Mouse (Mus musculus) hindbrain, embryonic 16.5 days (tissue): ENCODE measurements around the gene Ticrr. TPM values are rescaled to one million over a fixed set of nuclear protein-coding genes. Genes with fewer than 3 reads are reported as not detected.

ENCODE experiments used
- ATAC-seq: fragments of 200-750 bp; cut with Nextera tagmentation; 2 replicates; pipeline ENCODE4 v1.8.0; 2017; ENCODE audit warnings: moderate TSS enrichment, moderate library complexity
- H3K27ac ChIP-seq: fragments of 300-500 bp; sonication (generic); 2 replicates; pipeline ENCODE4 v1.5.1; 2014; ENCODE audit warnings: low read depth, mild to moderate bottlenecking, control low read depth, low read length, moderate library complexity
- H3K27me3 ChIP-seq: fragments of 300-500 bp; sonication (generic); replicated peaks from 2 replicates; pipeline ENCODE4 v1.6.1; 2014; ENCODE audit warnings: low read length; ENCODE audit not compliant: control insufficient read depth, insufficient read depth
- H3K36me3 ChIP-seq: fragments of 300-500 bp; sonication (generic); 2 replicates; pipeline ENCODE4 v1.6.1; 2014; ENCODE audit warnings: mild to moderate bottlenecking, low read length, moderate library complexity, mixed read lengths; ENCODE audit not compliant: control insufficient read depth, insufficient read depth
- H3K4me1 ChIP-seq: fragments of 300-500 bp; sonication (generic); 2 replicates; pipeline ENCODE4 v1.6.1; 2014; ENCODE audit warnings: low read depth, low read length; ENCODE audit not compliant: control insufficient read depth, insufficient read depth
- H3K4me2 ChIP-seq: fragments of 300-500 bp; sonication (generic); 2 replicates; pipeline ENCODE4 v1.6.1; 2014; ENCODE audit warnings: mild to moderate bottlenecking, low read length, control low read depth, moderate library complexity
- H3K4me3 ChIP-seq: fragments of 300-500 bp; sonication (generic); 2 replicates; pipeline ENCODE4 v1.5.1; 2014; ENCODE audit warnings: mild to moderate bottlenecking, low read length, control low read depth, moderate library complexity
- H3K9ac ChIP-seq: fragments of 300-500 bp; sonication (generic); 2 replicates; pipeline ENCODE4 v1.6.1; 2014; ENCODE audit warnings: low read depth, mild to moderate bottlenecking, control low read depth, low read length, moderate library complexity
- H3K9me3 ChIP-seq: fragments of 300-500 bp; sonication (generic); 2 replicates; pipeline ENCODE4 v1.6.1; 2014; ENCODE audit warnings: mild to moderate bottlenecking, low read length, moderate library complexity; ENCODE audit not compliant: control insufficient read depth
- WGBS: fragments of 180-500 bp; shearing (Covaris S2); extraction: QIAGEN DNeasy Blood & Tissue Kit; methylation state at CpG from one replicate; pipeline ENCODE4 v1.1.7; 2014; 5-methylcytosine and 5-hydroxymethylcytosine counted together
- polyA plus RNA-seq: library from polyadenylated mRNA; unstranded; fragments of >200 nt; fragmentation: Nextera tagmentation; extraction: Ambion mirVana; gene quantifications from 2 replicates; pipeline ENCODE4 v1.2.1, GENCODE M21; 2015

Ticrr gene
- polyA plus RNA-seq, 1 experiment from 2014 or later, result 1.8 TPM

DNA sequence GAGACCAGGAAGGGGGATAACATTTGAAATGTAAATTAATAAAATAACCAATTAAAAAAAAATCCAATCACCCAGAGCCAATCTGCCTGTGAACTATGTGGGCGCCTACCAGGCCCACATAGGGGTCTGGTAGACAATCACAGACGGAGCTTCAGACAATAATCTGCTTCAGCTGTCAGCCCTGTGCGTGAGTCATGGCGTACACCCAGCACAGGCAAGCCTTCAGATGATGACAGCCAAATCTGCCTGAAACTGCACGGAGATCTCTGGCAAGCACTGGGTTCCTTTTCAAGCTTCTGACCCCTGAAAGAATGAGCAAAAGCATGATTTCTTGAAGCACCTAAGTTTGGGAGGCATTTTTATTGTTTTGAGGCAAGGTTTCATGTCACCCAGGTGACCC is 33.8 kb upstream of the Ticrr start:
- Histone ChIP-seq H3K9ac (no peak overlapping the region), H3K27ac (no peak overlapping the region), H3K27me3 (no peaks in the 10 kb centered on the region), H3K4me2 (no peak overlapping the region), H3K4me1 (no peaks in the 10 kb centered on the region), H3K36me3 (no peaks in the 10 kb centered on the region), H3K9me3 (no peaks in the 10 kb centered on the region), H3K4me3 (no peak overlapping the region)
- no peak for ATAC-seq
- 70% methylated on average over 5 of the region's 5 CpGs for WGBS

DNA sequence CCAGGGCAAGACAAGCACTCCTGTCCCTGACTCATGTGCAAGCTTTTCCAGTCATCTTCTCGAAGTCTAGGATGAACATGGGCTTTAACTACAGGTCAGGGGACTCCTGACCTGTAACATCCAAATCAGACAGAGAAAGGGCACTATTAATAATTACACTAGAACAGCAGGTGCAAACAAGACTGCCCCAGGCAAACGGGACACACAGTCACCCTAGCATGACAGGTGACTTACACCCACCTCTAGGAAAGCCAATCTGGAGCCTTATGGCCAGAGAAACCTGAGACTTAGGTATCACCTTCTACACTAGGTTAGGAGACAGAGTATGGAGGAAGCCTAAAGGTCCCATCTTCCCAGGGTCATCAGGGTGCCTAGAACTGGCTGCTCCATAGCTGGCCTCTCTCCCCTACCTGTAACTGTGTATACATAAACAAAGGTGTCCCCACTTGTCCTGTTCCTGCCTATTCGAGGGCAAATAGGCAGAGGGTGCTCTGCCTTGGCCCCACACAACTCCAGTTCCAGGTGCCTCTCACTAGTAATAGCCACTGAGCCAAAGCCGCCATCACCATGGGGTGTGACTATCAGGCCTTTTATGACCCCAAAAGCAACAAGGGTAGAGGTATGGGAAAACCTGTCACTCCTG is 31.6 kb upstream of the Ticrr start:
- Histone ChIP-seq H3K9me3 (no peaks in the 10 kb centered on the region), H3K4me1 (no peaks in the 10 kb centered on the region), H3K27ac (no peak overlapping the region), H3K4me3 (no peak overlapping the region), H3K9ac (no peak overlapping the region), H3K27me3 (no peaks in the 10 kb centered on the region), H3K4me2 (no peak overlapping the region), H3K36me3 (no peaks in the 10 kb centered on the region)
- WGBS, result 71% methylated on average over 4 of the region's 4 CpGs
- no peak for ATAC-seq

DNA sequence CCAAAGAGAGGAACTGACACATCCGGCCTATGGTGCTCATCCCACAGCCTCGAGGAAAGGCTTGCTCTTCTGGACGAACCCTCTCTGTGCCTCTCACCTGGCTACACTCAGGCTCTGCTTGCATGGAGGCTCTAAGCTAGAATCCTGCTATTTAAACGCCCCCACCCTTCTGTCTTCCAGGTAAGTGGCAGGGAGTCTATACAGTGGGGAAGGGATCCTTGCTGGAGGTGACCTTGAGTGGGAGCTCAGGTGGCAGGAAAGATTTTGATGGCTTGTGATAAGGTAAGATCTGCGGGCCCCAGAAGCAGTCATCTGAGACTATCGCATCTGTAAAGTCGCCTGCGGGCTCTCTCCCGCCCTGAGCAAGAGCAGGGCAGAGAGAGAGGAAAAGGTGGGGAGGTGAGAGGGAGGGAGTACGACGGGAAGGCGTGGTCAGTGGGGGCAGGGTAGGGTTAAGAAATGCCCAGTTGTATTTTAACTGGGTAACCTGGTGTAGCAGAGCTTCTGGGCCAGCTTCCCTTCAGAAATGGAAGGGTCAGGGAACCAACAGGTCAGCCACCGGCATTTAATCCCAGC is 28.1 kb upstream of the Ticrr start:
- no peaks in the 10 kb centered on the region for H3K9me3 ChIP-seq

DNA sequence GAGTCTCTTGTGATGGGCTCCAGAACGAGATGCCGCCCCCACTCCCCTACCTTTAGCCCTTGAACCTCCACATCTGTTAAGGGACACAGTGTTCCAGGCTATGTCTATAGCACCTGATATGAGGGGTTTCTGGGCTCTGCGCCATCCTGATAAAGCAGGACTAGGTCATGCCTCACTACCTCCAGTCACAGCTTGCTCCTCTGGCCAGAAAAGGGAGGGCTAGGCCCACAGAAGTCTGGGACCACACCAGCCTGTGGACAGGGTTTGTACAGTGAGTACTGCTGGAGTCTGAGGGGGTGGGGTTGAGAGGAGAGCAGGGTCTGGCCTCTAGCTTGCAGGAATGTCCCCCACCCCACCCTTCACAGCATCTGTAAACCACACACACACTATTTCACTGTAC is 12.8 kb upstream of the Ticrr start:
- H3K27ac ChIP-seq, result no peak overlapping the region
- 91% methylated on average over 3 of the region's 3 CpGs for WGBS
- H3K9ac ChIP-seq, result no peak overlapping the region
- H3K4me1 ChIP-seq, result no peaks in the 10 kb centered on the region
- no peak overlapping the region for H3K4me2 ChIP-seq
- ATAC-seq, result no peak
- no peaks in the 10 kb centered on the region for H3K9me3 ChIP-seq
- no peak overlapping the region for H3K4me3 ChIP-seq
- H3K27me3 ChIP-seq, result no peaks in the 10 kb centered on the region
- no peaks in the 10 kb centered on the region for H3K36me3 ChIP-seq

More for the DNA sequence above, 28.1 kb upstream of the Ticrr start:
- no peak for ATAC-seq
- Histone ChIP-seq H3K4me2 (no peak overlapping the region), H3K9ac (no peak overlapping the region), H3K4me3 (no peak overlapping the region), H3K27ac (no peak overlapping the region), H3K4me1 (no peaks in the 10 kb centered on the region), H3K27me3 (no peaks in the 10 kb centered on the region), H3K36me3 (no peaks in the 10 kb centered on the region)
- 36% methylated on average over 13 of the region's 13 CpGs for WGBS

DNA sequence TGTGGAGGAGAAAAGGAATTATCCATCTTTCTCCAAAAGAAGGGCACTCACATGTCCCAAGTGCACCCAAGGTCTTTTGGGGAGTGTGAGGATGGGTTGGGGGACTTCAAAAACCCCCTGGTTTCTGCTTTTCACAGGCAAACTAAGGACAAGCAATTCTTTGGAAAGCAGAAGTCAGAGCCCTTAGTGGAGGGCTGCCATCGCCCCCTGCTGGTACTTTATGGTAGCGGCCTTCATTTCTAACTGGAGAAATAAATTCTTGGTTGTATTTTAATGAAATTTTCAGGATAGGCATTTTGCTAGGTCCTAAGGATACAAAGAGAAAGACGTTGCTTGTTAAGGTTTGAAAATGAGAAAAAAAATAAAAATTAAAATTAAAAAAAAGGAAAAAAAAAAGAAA is 11.0 kb upstream of the Ticrr start:
- 9% methylated on average over 3 of the region's 3 CpGs for WGBS

DNA sequence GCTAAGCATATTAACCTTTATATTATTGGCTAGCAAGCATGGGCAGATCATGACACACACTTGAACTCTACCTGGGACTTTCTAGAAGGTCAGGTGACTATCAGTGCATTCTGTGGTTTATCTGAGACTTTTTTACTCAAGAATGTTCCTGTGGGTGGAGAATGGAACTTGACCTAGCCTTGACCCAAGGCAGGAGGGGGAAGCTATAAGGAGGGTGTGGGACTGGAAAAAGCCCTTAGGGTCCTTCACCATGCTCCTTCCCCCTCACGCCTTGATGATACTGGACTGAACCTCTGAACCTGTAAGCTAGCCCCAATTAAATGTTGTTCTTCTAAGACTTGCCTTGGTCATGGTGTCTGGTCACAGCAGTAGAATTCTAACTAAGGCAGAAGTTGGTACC is 5.8 kb upstream of the Ticrr start:
- H3K4me1 ChIP-seq, result no peaks in the 10 kb centered on the region; the same call in 1 of the 2 replicates
- no peak for ATAC-seq
- H3K27ac ChIP-seq, result no peak overlapping the region
- H3K9me3 ChIP-seq, result no peaks in the 10 kb centered on the region
- H3K9ac ChIP-seq, result no peak overlapping the region
- H3K4me3 ChIP-seq, result no peak overlapping the region
- WGBS, result 95% methylated on average over 1 of the region's 1 CpGs
- H3K27me3 ChIP-seq, result no peaks in the 10 kb centered on the region
- no peaks in the 10 kb centered on the region for H3K36me3 ChIP-seq
- no peak overlapping the region for H3K4me2 ChIP-seq

More for the DNA sequence above, 11.0 kb upstream of the Ticrr start:
- no peak overlapping the region for H3K4me2 ChIP-seq
- no peak overlapping the region for H3K4me3 ChIP-seq
- no peaks in the 10 kb centered on the region for H3K36me3 ChIP-seq
- H3K27me3 ChIP-seq, result no peaks in the 10 kb centered on the region
- no peak overlapping the region for H3K27ac ChIP-seq
- no peaks in the 10 kb centered on the region for H3K9me3 ChIP-seq
- ATAC-seq, result no peak
- no peaks in the 10 kb centered on the region for H3K4me1 ChIP-seq
- H3K9ac ChIP-seq, result no peak overlapping the region

DNA sequence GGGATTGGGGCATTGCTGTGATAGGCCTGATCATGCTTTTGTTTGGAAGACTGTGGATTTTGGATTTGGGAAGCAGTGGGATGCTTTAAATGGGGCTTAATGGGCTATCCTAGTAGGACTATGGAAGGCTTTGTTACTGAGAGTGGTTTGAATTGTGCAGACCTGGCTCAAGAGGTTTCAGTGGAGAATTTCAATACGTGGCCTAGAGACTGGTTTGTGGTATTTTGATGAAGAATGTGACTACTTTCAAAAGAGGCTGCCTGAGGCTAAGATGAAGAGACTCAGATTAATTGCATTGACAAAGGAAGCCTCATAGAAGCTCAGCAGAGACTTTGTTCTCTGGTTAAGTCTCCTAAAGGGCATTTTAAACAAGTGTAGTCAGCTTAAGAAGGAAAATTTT is 5.4 kb upstream of the Ticrr start:
- WGBS, result 41% methylated on average over 1 of the region's 1 CpGs
- Histone ChIP-seq H3K4me2 (no peak overlapping the region), H3K9ac (no peak overlapping the region), H3K4me1 (no peaks in the 10 kb centered on the region; the same call in 1 of the 2 replicates), H3K27me3 (no peaks in the 10 kb centered on the region), H3K27ac (no peak overlapping the region), H3K4me3 (no peak overlapping the region), H3K9me3 (no peaks in the 10 kb centered on the region), H3K36me3 (no peaks in the 10 kb centered on the region)
- ATAC-seq, result no peak

DNA sequence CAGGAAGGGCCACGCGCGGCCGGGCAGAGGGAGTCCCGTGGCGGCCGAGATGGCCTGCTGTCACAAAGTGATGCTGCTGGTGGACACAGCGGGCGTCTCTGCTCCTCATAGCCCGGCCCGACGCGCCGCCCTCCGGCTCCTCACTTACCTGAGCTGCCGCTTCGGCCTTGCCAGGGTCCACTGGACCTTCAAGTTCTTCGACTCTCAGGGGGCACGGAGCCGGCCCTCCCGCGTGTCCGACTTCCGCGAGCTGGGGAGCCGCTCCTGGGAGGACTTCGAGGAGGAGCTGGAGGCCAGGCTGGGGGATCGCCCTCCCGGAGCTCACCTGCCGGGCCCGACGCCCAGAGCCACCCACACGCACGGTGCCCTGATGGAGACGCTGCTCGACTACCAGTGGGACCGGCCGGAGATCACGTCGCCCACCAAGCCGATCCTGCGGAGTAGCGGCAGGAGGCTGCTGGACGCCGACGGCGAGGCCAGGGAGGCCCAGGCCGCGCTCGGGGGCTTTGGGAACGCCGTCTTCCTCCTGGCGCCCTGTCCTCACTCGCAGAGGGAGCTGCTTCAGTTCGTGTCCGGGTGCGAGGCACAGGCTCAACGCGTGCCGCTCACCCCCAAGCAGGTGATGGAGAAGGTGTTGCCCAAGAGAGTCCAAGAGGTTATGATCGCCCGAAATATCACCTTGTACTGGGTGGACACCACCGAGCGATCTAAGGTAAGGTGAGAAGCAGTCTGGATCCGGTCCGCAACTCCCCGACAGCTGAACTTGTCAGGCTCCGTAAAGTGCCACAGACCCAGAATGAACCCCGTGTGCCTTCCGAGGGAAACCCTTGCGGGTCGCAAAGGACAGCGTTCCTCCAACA is 525 bp downstream of the Ticrr start:
- WGBS, result under 1% methylated on average over 69 of the region's 73 CpGs
- peaks cover 9% of the 10 kb centered on the region for H3K4me1 ChIP-seq
- H3K27me3 ChIP-seq, result no peaks in the 10 kb centered on the region
- H3K4me2 ChIP-seq, result peak overlapping the region; percentile 99
- H3K4me3 ChIP-seq, result peak overlapping the region; percentile 77
- ATAC-seq, result no peak; the same call in 1 of the 2 replicates
- H3K27ac ChIP-seq, result no peak overlapping the region
- H3K36me3 ChIP-seq, result no peaks in the 10 kb centered on the region
- no peaks in the 10 kb centered on the region for H3K9me3 ChIP-seq
- peak overlapping the region; percentile 65 for H3K9ac ChIP-seq

DNA sequence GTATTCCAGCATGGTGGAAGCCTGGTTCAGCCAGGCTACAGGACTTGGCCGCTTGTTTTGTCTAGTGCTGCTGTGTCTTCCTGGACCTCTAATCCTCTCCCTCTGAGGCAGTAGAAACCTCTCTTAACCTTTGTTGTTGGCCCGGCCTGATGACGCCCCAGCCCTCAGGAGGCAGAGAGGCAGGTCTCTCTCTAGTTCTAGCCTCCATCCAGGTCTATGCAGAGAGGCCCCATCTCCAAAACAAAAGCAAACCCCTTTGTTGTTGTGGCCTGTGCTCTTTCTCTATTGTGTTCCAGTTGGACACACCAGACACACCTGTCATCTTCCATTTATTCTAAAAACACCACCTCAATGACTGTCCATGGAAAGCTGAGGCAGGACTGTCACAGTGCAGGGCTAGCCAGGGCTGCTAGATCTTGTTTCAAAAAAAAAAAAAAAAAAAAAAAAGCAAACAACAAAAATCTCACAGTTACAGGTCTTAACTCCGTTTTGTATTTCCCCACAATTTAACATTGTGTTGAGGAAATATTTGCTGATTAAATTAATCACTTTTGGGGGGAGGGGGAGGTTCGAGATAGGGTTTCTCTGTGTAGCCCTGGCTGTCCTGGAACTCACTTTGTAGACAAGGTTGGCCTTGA is 1.4 kb downstream of the Ticrr start:
- peaks cover 9% of the 10 kb centered on the region for H3K4me1 ChIP-seq
- no peak for ATAC-seq
- H3K9ac ChIP-seq, result peak overlapping the region; percentile 65
- WGBS, result 16% methylated on average over 5 of the region's 5 CpGs
- no peaks in the 10 kb centered on the region for H3K36me3 ChIP-seq
- peak overlapping the region; percentile 99 for H3K4me2 ChIP-seq
- peak overlapping the region; percentile 77 for H3K4me3 ChIP-seq
- H3K27ac ChIP-seq, result no peak overlapping the region
- no peaks in the 10 kb centered on the region for H3K27me3 ChIP-seq
- no peaks in the 10 kb centered on the region for H3K9me3 ChIP-seq
